Mouse (Mus musculus) hindbrain, embryonic 16.5 days (tissue): ENCODE measurements around the gene Abr. TPM values are rescaled to one million over a fixed set of nuclear protein-coding genes. Genes with fewer than 3 reads are reported as not detected.

Experiments
- ATAC-seq: fragments of 200-750 bp; cut with Nextera tagmentation; 2 replicates; pipeline ENCODE4 v1.8.0; 2017; ENCODE audit warnings: moderate TSS enrichment, moderate library complexity
- H3K27ac ChIP-seq: fragments of 300-500 bp; sonication (generic); 2 replicates; pipeline ENCODE4 v1.5.1; 2014; ENCODE audit warnings: low read depth, mild to moderate bottlenecking, control low read depth, low read length, moderate library complexity
- H3K27me3 ChIP-seq: fragments of 300-500 bp; sonication (generic); replicated peaks from 2 replicates; pipeline ENCODE4 v1.6.1; 2014; ENCODE audit warnings: low read length; ENCODE audit not compliant: control insufficient read depth, insufficient read depth
- H3K36me3 ChIP-seq: fragments of 300-500 bp; sonication (generic); 2 replicates; pipeline ENCODE4 v1.6.1; 2014; ENCODE audit warnings: mild to moderate bottlenecking, low read length, moderate library complexity, mixed read lengths; ENCODE audit not compliant: control insufficient read depth, insufficient read depth
- H3K4me1 ChIP-seq: fragments of 300-500 bp; sonication (generic); 2 replicates; pipeline ENCODE4 v1.6.1; 2014; ENCODE audit warnings: low read depth, low read length; ENCODE audit not compliant: control insufficient read depth, insufficient read depth
- H3K4me2 ChIP-seq: fragments of 300-500 bp; sonication (generic); 2 replicates; pipeline ENCODE4 v1.6.1; 2014; ENCODE audit warnings: mild to moderate bottlenecking, low read length, control low read depth, moderate library complexity
- H3K4me3 ChIP-seq: fragments of 300-500 bp; sonication (generic); 2 replicates; pipeline ENCODE4 v1.5.1; 2014; ENCODE audit warnings: mild to moderate bottlenecking, low read length, control low read depth, moderate library complexity
- H3K9ac ChIP-seq: fragments of 300-500 bp; sonication (generic); 2 replicates; pipeline ENCODE4 v1.6.1; 2014; ENCODE audit warnings: low read depth, mild to moderate bottlenecking, control low read depth, low read length, moderate library complexity
- H3K9me3 ChIP-seq: fragments of 300-500 bp; sonication (generic); 2 replicates; pipeline ENCODE4 v1.6.1; 2014; ENCODE audit warnings: mild to moderate bottlenecking, low read length, moderate library complexity; ENCODE audit not compliant: control insufficient read depth
- WGBS: fragments of 180-500 bp; shearing (Covaris S2); extraction: QIAGEN DNeasy Blood & Tissue Kit; methylation state at CpG from one replicate; pipeline ENCODE4 v1.1.7; 2014; 5-methylcytosine and 5-hydroxymethylcytosine counted together
- polyA plus RNA-seq: library from polyadenylated mRNA; unstranded; fragments of >200 nt; fragmentation: Nextera tagmentation; extraction: Ambion mirVana; gene quantifications from 2 replicates; pipeline ENCODE4 v1.2.1, GENCODE M21; 2015

Abr gene
- polyA plus RNA-seq, 1 experiment from 2014 or later = 85.2 TPM

DNA sequence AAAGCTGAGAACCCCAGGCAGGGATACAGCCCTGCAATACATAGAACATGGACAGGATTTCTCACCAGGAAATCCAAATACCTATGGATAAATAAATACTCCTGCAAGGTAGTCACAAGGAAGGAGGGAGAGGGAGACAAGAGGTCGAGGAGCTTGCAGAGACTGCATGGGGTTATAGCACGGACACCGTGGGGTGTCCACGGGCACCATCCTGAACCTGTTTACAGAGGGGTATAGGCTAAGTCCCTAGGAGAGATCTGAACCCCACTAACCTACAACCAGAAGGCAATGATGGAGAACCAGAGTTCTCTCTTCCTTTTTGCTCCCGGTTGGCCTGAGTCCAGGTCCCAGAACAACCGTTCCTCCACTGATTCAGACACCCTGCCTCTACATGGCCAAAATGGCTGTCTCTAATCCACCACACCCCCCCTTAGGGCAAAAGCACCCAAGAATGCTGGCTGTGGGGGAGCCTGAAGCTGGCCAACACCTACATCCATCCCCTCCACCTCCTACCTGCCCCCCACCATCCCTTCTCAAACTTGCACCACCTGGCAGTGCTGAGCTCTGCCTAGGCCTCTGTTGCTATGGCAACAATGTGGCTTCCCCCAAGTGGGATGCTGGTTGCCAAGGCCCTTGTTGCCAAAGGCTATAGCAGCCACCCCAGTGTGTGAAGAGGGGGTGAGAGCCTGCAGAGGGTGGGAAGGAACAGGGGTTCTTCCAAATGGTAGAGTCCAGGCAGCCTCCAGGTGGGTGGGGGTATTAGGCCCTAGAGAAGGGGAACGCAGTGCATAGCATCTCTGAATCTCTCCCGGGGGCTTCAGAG, 114.6 kb downstream of the Abr start:
- H3K4me2 ChIP-seq = peak overlapping the region; percentile 25
- H3K9me3 ChIP-seq = no peaks in the 10 kb centered on the region
- peak overlapping the region; percentile 23; the same call in 1 of the 2 replicates for H3K9ac ChIP-seq
- ATAC-seq = peak; percentile 67
- peaks cover 34% of the 10 kb centered on the region for H3K4me1 ChIP-seq
- H3K36me3 ChIP-seq = no peaks in the 10 kb centered on the region
- H3K4me3 ChIP-seq = no peak overlapping the region
- H3K27ac ChIP-seq = peak overlapping the region; percentile 79
- H3K27me3 ChIP-seq = no peaks in the 10 kb centered on the region
- 58% methylated on average over 8 of the region's 8 CpGs for WGBS

GRCm38 (mm10) chr11:76506514-76507228, 115.4 kb downstream of the Abr start:
- Histone ChIP-seq H3K4me3 (no peak overlapping the region), H3K27ac (peak overlapping the region; percentile 79), H3K9me3 (no peaks in the 10 kb centered on the region), H3K4me2 (peak overlapping the region; percentile 6; the same call in 1 of the 2 replicates), H3K9ac (no peak overlapping the region), H3K27me3 (no peaks in the 10 kb centered on the region), H3K4me1 (peaks cover 34% of the 10 kb centered on the region), H3K36me3 (no peaks in the 10 kb centered on the region)
- ATAC-seq = no peak
- WGBS = 70% methylated on average over 5 of the region's 5 CpGs

DNA sequence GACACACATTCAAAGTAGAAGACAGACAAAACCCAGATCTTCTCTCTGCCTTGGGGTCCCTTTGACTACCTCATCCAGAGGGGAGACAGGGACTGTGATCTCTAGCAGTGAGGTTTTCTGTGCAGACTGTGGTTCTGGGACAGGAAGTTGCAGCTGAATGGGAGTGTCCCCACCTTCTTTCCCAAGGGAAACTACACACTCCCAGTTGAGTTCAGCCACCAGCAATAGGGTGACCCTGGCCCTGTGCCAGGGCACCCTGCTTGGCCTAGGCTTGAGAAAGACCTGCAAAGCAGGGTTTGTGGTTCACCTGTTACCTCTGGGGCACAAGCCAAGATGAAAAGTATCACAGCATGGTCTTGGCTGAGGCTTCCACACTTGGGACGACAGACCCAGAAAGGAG, 117.0 kb downstream of the Abr start:
- Histone ChIP-seq H3K4me3 (no peak overlapping the region), H3K9me3 (no peaks in the 10 kb centered on the region), H3K9ac (no peak overlapping the region), H3K36me3 (no peaks in the 10 kb centered on the region), H3K27ac (no peak overlapping the region), H3K4me2 (no peak overlapping the region), H3K27me3 (no peaks in the 10 kb centered on the region), H3K4me1 (peaks cover 30% of the 10 kb centered on the region)
- WGBS = 88% methylated on average over 1 of the region's 1 CpGs
- no peak for ATAC-seq

DNA sequence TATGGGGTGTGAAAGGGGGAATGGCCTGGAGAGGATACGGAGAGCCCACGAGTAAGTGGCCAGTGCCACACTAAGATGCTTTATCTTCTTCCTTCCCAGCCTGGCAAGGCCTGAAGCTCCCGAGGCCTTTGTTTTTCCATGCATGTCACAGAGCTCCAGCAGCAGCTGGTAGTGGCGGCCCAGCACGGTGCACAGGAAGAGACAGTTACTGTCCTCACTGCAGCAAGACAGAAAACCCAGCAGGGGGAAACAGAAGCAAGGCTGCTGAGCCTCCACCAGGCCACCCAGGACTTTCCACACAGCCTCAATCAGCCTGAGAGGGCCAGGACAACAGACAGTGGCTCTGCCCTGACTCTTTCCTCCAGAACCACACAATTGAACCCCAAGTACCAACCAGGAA, 118.1 kb downstream of the Abr start:
- 0 out of 2 replicates have a peak overlapping the region, but pooled peaks have one; percentile 3 for H3K27ac ChIP-seq
- no peaks in the 10 kb centered on the region for H3K36me3 ChIP-seq
- H3K4me1 ChIP-seq = peaks cover 22% of the 10 kb centered on the region
- no peak for ATAC-seq
- no peak overlapping the region for H3K4me3 ChIP-seq
- WGBS = 42% methylated on average over 4 of the region's 5 CpGs
- H3K9ac ChIP-seq = no peak overlapping the region
- H3K4me2 ChIP-seq = no peak overlapping the region
- no peaks in the 10 kb centered on the region for H3K27me3 ChIP-seq
- no peaks in the 10 kb centered on the region for H3K9me3 ChIP-seq

- ATAC-seq = no peak
- Histone ChIP-seq H3K27me3 (no peaks in the 10 kb centered on the region), H3K9me3 (no peaks in the 10 kb centered on the region), H3K27ac (no peak overlapping the region), H3K9ac (no peak overlapping the region), H3K4me2 (no peak overlapping the region), H3K36me3 (no peaks in the 10 kb centered on the region), H3K4me3 (no peak overlapping the region), H3K4me1 (peaks cover 7% of the 10 kb centered on the region)
- WGBS = 25% methylated on average over 1 of the region's 1 CpGs
Observed at GRCm38 (mm10) chr11:76499987-76500386, 122.1 kb downstream of the Abr start.

- H3K27ac ChIP-seq = no peak overlapping the region
- ATAC-seq = no peak
- WGBS = 83% methylated on average over 7 of the region's 7 CpGs
- no peak overlapping the region for H3K9ac ChIP-seq
- H3K36me3 ChIP-seq = no peaks in the 10 kb centered on the region
- peaks cover 8% of the 10 kb centered on the region for H3K4me1 ChIP-seq
- no peak overlapping the region for H3K4me3 ChIP-seq
- H3K27me3 ChIP-seq = no peaks in the 10 kb centered on the region
- no peaks in the 10 kb centered on the region for H3K9me3 ChIP-seq
- no peak overlapping the region for H3K4me2 ChIP-seq
Observed at GRCm38 (mm10) chr11:76499564-76499963, 122.5 kb downstream of the Abr start.

GRCm38 (mm10) chr11:76497769-76498152, 124.4 kb downstream of the Abr start:
- H3K27me3 ChIP-seq = no peaks in the 10 kb centered on the region
- no peak overlapping the region for H3K9ac ChIP-seq
- WGBS = 83% methylated on average over 4 of the region's 4 CpGs
- no peaks in the 10 kb centered on the region for H3K9me3 ChIP-seq
- no peak overlapping the region for H3K4me2 ChIP-seq
- H3K4me3 ChIP-seq = no peak overlapping the region
- H3K27ac ChIP-seq = no peak overlapping the region
- no peak for ATAC-seq
- H3K4me1 ChIP-seq = peaks cover 23% of the 10 kb centered on the region
- H3K36me3 ChIP-seq = no peaks in the 10 kb centered on the region

DNA sequence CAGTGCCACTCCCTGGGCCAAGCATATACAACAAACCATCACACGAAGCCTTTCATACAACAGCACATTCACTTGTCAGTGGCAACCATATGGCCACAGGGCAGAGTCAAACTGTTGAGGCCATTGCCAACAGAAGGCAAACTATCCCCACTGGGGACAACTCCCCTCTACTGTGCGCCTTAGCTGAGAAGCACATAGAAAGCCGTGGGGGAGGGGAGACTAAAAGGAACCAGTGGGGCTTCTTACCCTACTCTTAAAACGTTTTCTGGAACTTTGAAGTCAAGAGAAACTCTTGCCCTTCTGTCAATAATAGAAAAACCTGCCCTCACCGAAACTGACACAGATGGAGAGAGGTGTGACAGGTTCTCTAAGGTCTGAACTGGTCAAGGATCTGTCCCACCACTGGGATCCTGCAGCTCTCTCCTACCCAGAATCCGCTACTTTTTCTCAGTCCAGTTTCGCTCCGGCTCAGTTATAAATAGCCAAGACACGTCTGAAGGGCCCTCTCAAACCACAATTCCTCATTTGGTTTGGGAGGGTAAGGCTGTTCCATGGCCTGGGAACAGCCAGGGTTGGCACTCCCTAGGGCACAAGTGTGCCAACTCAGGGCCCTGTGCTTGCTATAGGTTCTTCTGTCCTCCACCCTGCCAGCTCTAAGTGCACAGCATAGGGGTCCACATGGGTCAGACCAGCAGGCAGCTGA, 124.9 kb downstream of the Abr start:
- no peak overlapping the region for H3K4me2 ChIP-seq
- no peak overlapping the region for H3K4me3 ChIP-seq
- no peaks in the 10 kb centered on the region for H3K9me3 ChIP-seq
- H3K36me3 ChIP-seq = no peaks in the 10 kb centered on the region
- no peaks in the 10 kb centered on the region for H3K27me3 ChIP-seq
- peaks cover 28% of the 10 kb centered on the region for H3K4me1 ChIP-seq
- no peak overlapping the region for H3K27ac ChIP-seq
- no peak for ATAC-seq
- no peak overlapping the region for H3K9ac ChIP-seq
- WGBS = 76% methylated on average over 9 of the region's 9 CpGs
